Mouse (Mus musculus): ENCODE measurements at regions not wholly inside any gene's neighbourhood (a gene's known extent, or its start where the extent isn't known, plus 50 kb on each side); places are given as distances from the start of the nearest gene placed in this dataset.

DNA sequence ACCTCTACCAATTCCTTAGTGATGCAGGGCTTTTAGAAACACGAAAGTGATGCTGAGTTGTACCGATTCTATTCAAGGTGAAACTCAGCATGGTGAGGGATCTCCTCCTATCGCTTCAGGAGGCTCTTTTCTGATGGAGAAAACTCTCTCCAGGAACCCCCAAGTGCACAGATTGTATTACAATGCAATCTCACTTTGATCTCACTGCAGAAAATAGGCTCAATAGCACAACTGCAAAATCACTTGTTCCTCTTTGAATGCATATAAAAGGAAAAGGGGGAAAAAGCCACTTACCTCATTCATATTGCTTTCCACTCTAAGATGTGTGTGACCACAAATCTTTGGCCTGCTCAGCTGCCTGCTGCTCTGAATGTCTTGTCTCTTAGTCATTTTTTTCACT is 378.5 kb downstream of the Fam84b start:
- TF ChIP-seq POLR2AphosphoS2 (IDR thresholded peaks at IDR 0.05; ENCODE audit: insufficient read length, low read depth) (no peak), POLR2A (IDR thresholded peaks at IDR 0.05; ENCODE audit: insufficient read length, low read depth) (no peak), MAX (IDR thresholded peaks at IDR 0.05; ENCODE audit: low read depth) (no peak)

All from myocyte (in vitro differentiated cells).